Mouse (Mus musculus) neural tube, embryonic 14.5 days (tissue): ENCODE data around the gene Hnf1a. TPM values are rescaled to one million over a fixed set of nuclear protein-coding genes. Genes with fewer than 3 reads are reported as not detected.

Experiments used
- ATAC-seq: fragments of 200-750 bp; cut with Nextera tagmentation; 2 replicates; pipeline ENCODE4 v1.8.0; 2017; ENCODE audit warnings: low read depth, mild to moderate bottlenecking, moderate TSS enrichment, moderate library complexity
- H3K27ac ChIP-seq: fragments of 300-500 bp; sonication (generic); 2 replicates; pipeline ENCODE4 v1.5.1; 2014; ENCODE audit warnings: low read depth, mild to moderate bottlenecking, control low read depth, low read length, moderate library complexity, mixed read lengths
- H3K27me3 ChIP-seq: fragments of 300-500 bp; sonication (generic); 2 replicates; pipeline ENCODE4 v1.6.1; 2014; ENCODE audit warnings: low read length; ENCODE audit not compliant: control insufficient read depth, insufficient read depth
- H3K36me3 ChIP-seq: fragments of 300-500 bp; sonication (generic); 2 replicates; pipeline ENCODE4 v1.6.1; 2014; ENCODE audit warnings: low read length, mixed read lengths; ENCODE audit not compliant: control insufficient read depth, insufficient read depth
- H3K4me1 ChIP-seq: fragments of 300-500 bp; sonication (generic); 2 replicates; pipeline ENCODE4 v1.6.1; 2014; ENCODE audit warnings: low read length; ENCODE audit not compliant: control insufficient read depth, insufficient read depth
- H3K4me2 ChIP-seq: fragments of 300-500 bp; sonication (generic); 2 replicates; pipeline ENCODE4 v1.6.1; 2014; ENCODE audit warnings: mild to moderate bottlenecking, low read depth, low read length, control low read depth
- H3K4me3 ChIP-seq: fragments of 300-500 bp; sonication (generic); 2 replicates; pipeline ENCODE4 v1.5.1; 2014; ENCODE audit warnings: low read depth, low read length, control low read depth, mixed read lengths
- H3K9ac ChIP-seq: fragments of 300-500 bp; sonication (generic); replicated peaks from 2 replicates; pipeline ENCODE4 v1.6.1; 2014; ENCODE audit warnings: low read depth, mild to moderate bottlenecking, control low read depth, low read length, mixed read lengths
- H3K9me3 ChIP-seq: fragments of 300-500 bp; sonication (generic); 2 replicates; pipeline ENCODE4 v1.6.1; 2016; ENCODE audit warnings: low read length; ENCODE audit not compliant: control insufficient read depth
- WGBS: fragments of 180-500 bp; shearing (Covaris S2); extraction: QIAGEN DNeasy Blood & Tissue Kit; methylation state at CpG from one replicate; pipeline ENCODE4 v1.1.7; 2014; 5-methylcytosine and 5-hydroxymethylcytosine counted together
- polyA plus RNA-seq: library from polyadenylated mRNA; unstranded; fragments of >200 nt; fragmentation: Nextera tagmentation; extraction: Ambion mirVana; gene quantifications from 2 replicates; pipeline ENCODE4 v1.2.1, GENCODE M21; 2014

Gene Hnf1a
- polyA plus RNA-seq, 1 experiment from 2014 or later = 0.11 TPM

GRCm38 (mm10) chr5:114958069-114958468, 12.8 kb downstream of the Hnf1a start:
- no peak overlapping the region for H3K4me3 ChIP-seq
- H3K27ac ChIP-seq = no peak overlapping the region
- no peaks in the 10 kb centered on the region for H3K27me3 ChIP-seq
- 85% methylated on average over 5 of the region's 5 CpGs for WGBS
- H3K9me3 ChIP-seq = no peaks in the 10 kb centered on the region
- H3K36me3 ChIP-seq = no peaks in the 10 kb centered on the region
- no peak for ATAC-seq
- no peak overlapping the region for H3K4me2 ChIP-seq
- no peak overlapping the region for H3K9ac ChIP-seq
- H3K4me1 ChIP-seq = no peaks in the 10 kb centered on the region

GRCm38 (mm10) chr5:114953326-114953725, 17.6 kb downstream of the Hnf1a start:
- ATAC-seq = no peak

GRCm38 (mm10) chr5:114951279-114951880, 19.5 kb downstream of the Hnf1a start:
- no peak overlapping the region for H3K27ac ChIP-seq
- no peak overlapping the region for H3K4me2 ChIP-seq
- H3K4me3 ChIP-seq = no peak overlapping the region
- WGBS = 82% methylated on average over 21 of the region's 21 CpGs
- no peak for ATAC-seq
- H3K4me1 ChIP-seq = no peaks in the 10 kb centered on the region
- H3K36me3 ChIP-seq = peaks cover 21% of the 10 kb centered on the region
- H3K9ac ChIP-seq = no peak overlapping the region
- no peaks in the 10 kb centered on the region for H3K9me3 ChIP-seq
- H3K27me3 ChIP-seq = no peaks in the 10 kb centered on the region

More at GRCm38 (mm10) chr5:114953326-114953725, 17.6 kb downstream of the Hnf1a start:
- WGBS = 94% methylated on average over 14 of the region's 14 CpGs
- Histone ChIP-seq H3K27ac (no peak overlapping the region), H3K9ac (no peak overlapping the region), H3K27me3 (no peaks in the 10 kb centered on the region), H3K4me3 (no peak overlapping the region), H3K4me1 (no peaks in the 10 kb centered on the region), H3K4me2 (no peak overlapping the region), H3K36me3 (peaks cover 3% of the 10 kb centered on the region; the same call in 1 of the 2 replicates), H3K9me3 (no peaks in the 10 kb centered on the region)

- no peaks in the 10 kb centered on the region for H3K4me1 ChIP-seq
- H3K27ac ChIP-seq = no peak overlapping the region
- 72% methylated on average over 12 of the region's 12 CpGs for WGBS
- H3K9ac ChIP-seq = no peak overlapping the region
- no peak overlapping the region for H3K4me2 ChIP-seq
- peaks cover 28% of the 10 kb centered on the region for H3K36me3 ChIP-seq
- no peaks in the 10 kb centered on the region for H3K9me3 ChIP-seq
- no peak overlapping the region for H3K4me3 ChIP-seq
- 0 out of 2 replicates have a peak, but pooled peaks have one; percentile 21 for ATAC-seq
- H3K27me3 ChIP-seq = no peaks in the 10 kb centered on the region
Observed at GRCm38 (mm10) chr5:114950669-114951068, 20.2 kb downstream of the Hnf1a start.

GRCm38 (mm10) chr5:114949812-114950211, 21.1 kb downstream of the Hnf1a start:
- Histone ChIP-seq H3K9ac (no peak overlapping the region), H3K4me3 (no peak overlapping the region), H3K4me1 (no peaks in the 10 kb centered on the region), H3K27ac (peak overlapping the region; percentile 28; the same call in 1 of the 2 replicates), H3K4me2 (no peak overlapping the region), H3K27me3 (no peaks in the 10 kb centered on the region), H3K36me3 (peaks cover 30% of the 10 kb centered on the region), H3K9me3 (no peaks in the 10 kb centered on the region)
- ATAC-seq = no peak
- WGBS = 68% methylated on average over 9 of the region's 9 CpGs

- H3K36me3 ChIP-seq = peaks cover 30% of the 10 kb centered on the region
- peak overlapping the region; percentile 28 for H3K27ac ChIP-seq
- no peak for ATAC-seq
- H3K4me2 ChIP-seq = no peak overlapping the region
- no peaks in the 10 kb centered on the region for H3K4me1 ChIP-seq
- 49% methylated on average over 5 of the region's 5 CpGs for WGBS
- H3K4me3 ChIP-seq = no peak overlapping the region
- H3K27me3 ChIP-seq = no peaks in the 10 kb centered on the region
- no peaks in the 10 kb centered on the region for H3K9me3 ChIP-seq
- H3K9ac ChIP-seq = no peak overlapping the region
Observed at GRCm38 (mm10) chr5:114949316-114949715, 21.6 kb downstream of the Hnf1a start.

- WGBS = 42% methylated on average over 6 of the region's 6 CpGs
- Histone ChIP-seq H3K4me3 (no peak overlapping the region), H3K4me1 (no peaks in the 10 kb centered on the region), H3K9ac (no peak overlapping the region), H3K4me2 (no peak overlapping the region), H3K27me3 (no peaks in the 10 kb centered on the region), H3K36me3 (peaks cover 30% of the 10 kb centered on the region), H3K9me3 (no peaks in the 10 kb centered on the region), H3K27ac (no peak overlapping the region)
- ATAC-seq = no peak
Observed at GRCm38 (mm10) chr5:114948891-114949290, 22.0 kb downstream of the Hnf1a start.

GRCm38 (mm10) chr5:114945072-114945471, 25.8 kb downstream of the Hnf1a start:
- no peak overlapping the region for H3K4me3 ChIP-seq
- no peak overlapping the region for H3K9ac ChIP-seq
- 94% methylated on average over 10 of the region's 10 CpGs for WGBS
- H3K4me2 ChIP-seq = no peak overlapping the region
- H3K27ac ChIP-seq = no peak overlapping the region
- peaks cover 8% of the 10 kb centered on the region; the same call in 1 of the 2 replicates for H3K4me1 ChIP-seq
- no peaks in the 10 kb centered on the region for H3K9me3 ChIP-seq
- peaks cover 30% of the 10 kb centered on the region for H3K36me3 ChIP-seq
- no peak for ATAC-seq
- H3K27me3 ChIP-seq = no peaks in the 10 kb centered on the region

- Histone ChIP-seq H3K4me1 (peaks cover 8% of the 10 kb centered on the region; the same call in 1 of the 2 replicates), H3K4me3 (peak overlapping the region; percentile 88), H3K9ac (peak overlapping the region; percentile 92), H3K36me3 (peaks cover 21% of the 10 kb centered on the region), H3K4me2 (peak overlapping the region; percentile 76), H3K9me3 (no peaks in the 10 kb centered on the region), H3K27ac (peak overlapping the region; percentile 90; the same call in 1 of the 2 replicates), H3K27me3 (no peaks in the 10 kb centered on the region)
- no peak for ATAC-seq
- 45% methylated on average over 4 of the region's 4 CpGs for WGBS
Observed at GRCm38 (mm10) chr5:114942766-114943130, 28.1 kb downstream of the Hnf1a start.
